Mouse (Mus musculus): ENCODE data around the gene Gtf2h5.

GRCm38 (mm10) chr17:6115085-6115484 lies 35.5 kb downstream of the Gtf2h5 start:
- TF ChIP-seq POLR2A (IDR thresholded peaks at IDR 0.05; ENCODE audit: borderline replicate concordance, insufficient read depth, low read length) (no peak), CTCF (IDR thresholded peaks at IDR 0.05; ENCODE audit: borderline replicate concordance, insufficient read depth, low read depth, low read length) (no peak)
